Mouse (Mus musculus) frontal cortex, adult (tissue): ENCODE results near the gene Gpr149.

Source experiments
- ATAC-seq: cut with Nextera tagmentation; 2 replicates; pipeline ENCODE4 v1.9.2; 2017; ENCODE audit warnings: mild to moderate bottlenecking, moderate library complexity, mixed read lengths; ENCODE audit not compliant: low TSS enrichment

Gpr149 gene

GRCm38 (mm10) chr3:62604973-62605372 lies at the start of gene Gpr149:
TSS of gene Gpr149 (minus strand) at chr3:62605140.
- ATAC-seq = no peak

- no peak for ATAC-seq
Measured at GRCm38 (mm10) chr3:62650551-62650950, 45.6 kb upstream of the Gpr149 start.

- ATAC-seq = no peak
Measured at GRCm38 (mm10) chr3:62610861-62611260, 5.9 kb upstream of the Gpr149 start.

- ATAC-seq = no peak
Measured at GRCm38 (mm10) chr3:62605931-62606330, 991 bp upstream of the Gpr149 start.

GRCm38 (mm10) chr3:62604047-62604391 lies 921 bp downstream of the Gpr149 start:
- peak; percentile 44; the same call in 1 of the 2 replicates for ATAC-seq

GRCm38 (mm10) chr3:62603231-62604046 lies 1.5 kb downstream of the Gpr149 start:
- ATAC-seq = peak; percentile 88

GRCm38 (mm10) chr3:62602466-62602865 lies 2.5 kb downstream of the Gpr149 start:
- ATAC-seq = no peak

- ATAC-seq = no peak
Measured at GRCm38 (mm10) chr3:62594842-62595241, 10.1 kb downstream of the Gpr149 start.

GRCm38 (mm10) chr3:62585072-62585471 lies 19.9 kb downstream of the Gpr149 start:
- ATAC-seq = no peak

GRCm38 (mm10) chr3:62527593-62527992 lies 77.3 kb downstream of the Gpr149 start:
- peak; percentile 31; the same call in 1 of the 2 replicates for ATAC-seq

- peak; percentile 90 for ATAC-seq
Measured at GRCm38 (mm10) chr3:62527160-62527559, 77.8 kb downstream of the Gpr149 start.

GRCm38 (mm10) chr3:62507206-62507647 lies 97.7 kb downstream of the Gpr149 start:
- ATAC-seq = no peak

- peak; percentile 100 for ATAC-seq
Measured at GRCm38 (mm10) chr3:62506488-62507205, 98.3 kb downstream of the Gpr149 start, which contains the start of gene Dhx36. TSS of gene Dhx36 (minus strand) at chr3:62507004.

GRCm38 (mm10) chr3:62505166-62505900 lies 99.6 kb downstream of the Gpr149 start:
- no peak for ATAC-seq

GRCm38 (mm10) chr3:62499327-62499726 lies 105.6 kb downstream of the Gpr149 start:
- ATAC-seq = no peak

- no peak for ATAC-seq
Measured at GRCm38 (mm10) chr3:62492568-62492967, 112.4 kb downstream of the Gpr149 start.

GRCm38 (mm10) chr3:62484340-62484739 lies 120.6 kb downstream of the Gpr149 start:
- ATAC-seq = no peak
